In genomic region chr16:52988852-52989397, GRCm38 (mm10) we compare ENCODE assay signal across 20 mouse cellular contexts.
A peak's percentile ranks its signal among the peaks of the same experiment; 100 is the strongest.
DNase-seq lines count a peak whose midpoint lies in the region; ATAC-seq lines count a peak whose summit lies in the region.
"Had no signal": no experiment of that assay in that cellular context is flagged by ENCODE, and none has a peak within 500 bp of the region (broad histone marks: within the 10 kb centered on the region; RNA-seq: fewer than 3 reads in every experiment).

No protein-coding gene starts in this region.

- H3K27me3 ChIP-seq in forebrain, embryonic 14.5 days (replicated peaks; ENCODE audit: control insufficient read depth, insufficient read depth, low read length), result no peaks in the 10 kb centered on the region
- no peaks in the 10 kb centered on the region for H3K27me3 ChIP-seq in forebrain, embryonic 10.5 days (ENCODE audit: poor library complexity, severe bottlenecking)
- no peaks in the 10 kb centered on the region for H3K27me3 ChIP-seq in midbrain, embryonic 16.5 days (ENCODE audit: control insufficient read depth, insufficient read depth, low read depth, low read length)
- no peaks in the 10 kb centered on the region for H3K27me3 ChIP-seq in midbrain, embryonic 14.5 days (ENCODE audit: control insufficient read depth, insufficient read depth, low read length)
- no peaks in the 10 kb centered on the region for H3K27me3 ChIP-seq in limb, embryonic 10.5 days (ENCODE audit: low read depth, poor library complexity, severe bottlenecking)
- H3K27me3 ChIP-seq: embryonic facial prominence, embryonic 13.5 days; midbrain, embryonic 12.5 days had no signal

- WGBS in forebrain, embryonic 14.5 days, result 78% methylated on average over 1 of the region's 1 CpGs
- WGBS in forebrain, embryonic 10.5 days, result 91% methylated on average over 1 of the region's 1 CpGs
- WGBS in midbrain, embryonic 16.5 days, result 82% methylated on average over 1 of the region's 1 CpGs
- 92% methylated on average over 1 of the region's 1 CpGs for WGBS in midbrain, embryonic 14.5 days
- WGBS in limb, embryonic 10.5 days, result 62% methylated on average over 1 of the region's 1 CpGs

- no peaks in the 10 kb centered on the region for H3K9me3 ChIP-seq in forebrain, embryonic 14.5 days (replicated peaks; ENCODE audit: control insufficient read depth, low read length)
- no peaks in the 10 kb centered on the region for H3K9me3 ChIP-seq in forebrain, embryonic 10.5 days
- no peaks in the 10 kb centered on the region for H3K9me3 ChIP-seq in midbrain, embryonic 16.5 days (replicated peaks; ENCODE audit: control insufficient read depth, low read length, poor library complexity, severe bottlenecking)
- H3K9me3 ChIP-seq in midbrain, embryonic 14.5 days (ENCODE audit: control insufficient read depth, low read length), result no peaks in the 10 kb centered on the region
- H3K9me3 ChIP-seq in limb, embryonic 10.5 days (replicated peaks), result no peaks in the 10 kb centered on the region
- H3K9me3 ChIP-seq: embryonic facial prominence, embryonic 13.5 days; midbrain, embryonic 12.5 days had no signal

- peak; percentile 33 for DNase-seq in forebrain, embryonic 14.5 days (ENCODE audit: low spot score)
- no peak for DNase-seq in forebrain, embryonic 10.5 days (ENCODE audit: extremely low spot score, low spot score)
- no peak for DNase-seq in midbrain, embryonic 14.5 days
- DNase-seq in limb, embryonic 10.5 days (ENCODE audit: low spot score), result peak; percentile 55
- no peak for DNase-seq in Muller cell, postnatal 12 days (ENCODE audit: inconsistent ontology term)
- DNase-seq in adrenal gland, postnatal 4 days (ENCODE audit: low spot score in 2 of 2), result no peak
- DNase-seq: cerebellum, adult 9-11 months; gastrocnemius, postnatal 25 days; heart, adult 2 months; heart, postnatal 36 days; kidney, adult 11 months; layer of hippocampus, postnatal 36 days; right cerebral cortex, postnatal 4 days; thymus, adult 2 months had no signal

- no peak overlapping the region for H3K9ac ChIP-seq in forebrain, embryonic 14.5 days (ENCODE audit: low read length)
- no peak overlapping the region for H3K9ac ChIP-seq in midbrain, embryonic 16.5 days (ENCODE audit: low read depth, low read length)
- H3K9ac ChIP-seq in midbrain, embryonic 14.5 days (replicated peaks; ENCODE audit: low read length), result no peak overlapping the region
- H3K9ac ChIP-seq: embryonic facial prominence, embryonic 13.5 days; midbrain, embryonic 12.5 days had no signal

- ATAC-seq in forebrain, embryonic 14.5 days, result peak; percentile 50; the same call in 1 of the 2 replicates
- ATAC-seq in midbrain, embryonic 16.5 days, result peak; percentile 56; the same call in 1 of the 2 replicates
- no peak for ATAC-seq in midbrain, embryonic 14.5 days (ENCODE audit: low FRiP score, low TSS enrichment)
- ATAC-seq: hindbrain, embryonic 16.5 days had no signal

- H3K4me1 ChIP-seq in forebrain, embryonic 14.5 days (ENCODE audit: control insufficient read depth, insufficient read depth, low read length), result no peaks in the 10 kb centered on the region
- no peaks in the 10 kb centered on the region for H3K4me1 ChIP-seq in forebrain, embryonic 10.5 days
- H3K4me1 ChIP-seq in midbrain, embryonic 16.5 days (ENCODE audit: control insufficient read depth, insufficient read depth, low read length), result no peaks in the 10 kb centered on the region
- no peaks in the 10 kb centered on the region for H3K4me1 ChIP-seq in midbrain, embryonic 14.5 days (ENCODE audit: control insufficient read depth, insufficient read depth, low read length)
- peaks cover 21% of the 10 kb centered on the region for H3K4me1 ChIP-seq in limb, embryonic 10.5 days
- H3K4me1 ChIP-seq: midbrain, embryonic 12.5 days had no signal

- H3K4me2 ChIP-seq in forebrain, embryonic 14.5 days (ENCODE audit: low read length), result no peak overlapping the region
- no peak overlapping the region for H3K4me2 ChIP-seq in midbrain, embryonic 16.5 days (ENCODE audit: low read length)
- H3K4me2 ChIP-seq in midbrain, embryonic 14.5 days (ENCODE audit: low read length), result no peak overlapping the region
- H3K4me2 ChIP-seq: embryonic facial prominence, embryonic 13.5 days; liver, embryonic 11.5 days; midbrain, embryonic 12.5 days had no signal

- H3K36me3 ChIP-seq in forebrain, embryonic 14.5 days (ENCODE audit: control insufficient read depth, insufficient read depth, low read length), result no peaks in the 10 kb centered on the region
- H3K36me3 ChIP-seq in forebrain, embryonic 10.5 days (replicated peaks), result no peaks in the 10 kb centered on the region
- no peaks in the 10 kb centered on the region for H3K36me3 ChIP-seq in midbrain, embryonic 16.5 days (ENCODE audit: control insufficient read depth, insufficient read depth, low read length)
- no peaks in the 10 kb centered on the region for H3K36me3 ChIP-seq in midbrain, embryonic 14.5 days (ENCODE audit: control insufficient read depth, insufficient read depth, low read length)
- no peaks in the 10 kb centered on the region for H3K36me3 ChIP-seq in limb, embryonic 10.5 days
- H3K36me3 ChIP-seq: embryonic facial prominence, embryonic 13.5 days; midbrain, embryonic 12.5 days had no signal

- no peak overlapping the region for H3K4me3 ChIP-seq in forebrain, embryonic 14.5 days (ENCODE audit: low read depth, low read length)
- no peak overlapping the region for H3K4me3 ChIP-seq in forebrain, embryonic 10.5 days
- no peak overlapping the region for H3K4me3 ChIP-seq in midbrain, embryonic 16.5 days (ENCODE audit: low read depth, low read length)
- no peak overlapping the region for H3K4me3 ChIP-seq in midbrain, embryonic 14.5 days (replicated peaks; ENCODE audit: low read depth, low read length)
- H3K4me3 ChIP-seq in limb, embryonic 10.5 days, result no peak overlapping the region
- H3K4me3 ChIP-seq: embryonic facial prominence, embryonic 13.5 days; heart, adult 2 months; midbrain, embryonic 12.5 days had no signal

- no peak overlapping the region for H3K27ac ChIP-seq in forebrain, embryonic 14.5 days (ENCODE audit: low read depth, low read length)
- H3K27ac ChIP-seq in forebrain, embryonic 10.5 days, result no peak overlapping the region
- H3K27ac ChIP-seq in midbrain, embryonic 16.5 days (ENCODE audit: low read length), result no peak overlapping the region
- H3K27ac ChIP-seq in midbrain, embryonic 14.5 days (replicated peaks; ENCODE audit: low read depth, low read length), result no peak overlapping the region
- H3K27ac ChIP-seq in limb, embryonic 10.5 days, result no peak overlapping the region
- H3K27ac ChIP-seq: embryonic facial prominence, embryonic 13.5 days; heart, adult 2 months; macrophage; midbrain, embryonic 12.5 days had no signal

Comparison
In these comparisons a context has a peak if more than half of its experiments do, and no peak if none do; other contexts are left out.
1. DNase-seq: peak in forebrain, embryonic 14.5 days (single experiment) and limb, embryonic 10.5 days (single experiment); none in forebrain, embryonic 10.5 days (single experiment), midbrain, embryonic 14.5 days (single experiment), Muller cell, postnatal 12 days (single experiment) and adrenal gland, postnatal 4 days (0 of 2).